Mouse (Mus musculus) bone marrow, adult 2 months (tissue): ENCODE data around the gene Ubtf.

Source experiments
- CTCF ChIP-seq: fragments of 200-500 bp; IDR thresholded peaks from 2 replicates; pipeline ENCODE4 v1.5.1; 2011; ENCODE audit warnings: low read length, control low read depth; ENCODE audit not compliant: control insufficient read depth, insufficient read depth
- POLR2A ChIP-seq: fragments of 200-500 bp; IDR thresholded peaks from 2 replicates; pipeline ENCODE4 v1.6.1; 2011; ENCODE audit warnings: low read depth, mild to moderate bottlenecking, control low read depth, low read length, borderline replicate concordance; ENCODE audit not compliant: control insufficient read depth

GRCm38 (mm10) chr11:102297577-102298556, 21.7 kb downstream of the Ubtf start:
- TF ChIP-seq CTCF (no peak), POLR2A (no peak)
